Mouse (Mus musculus) stomach, postnatal 0 days (tissue): Measurements from ENCODE around the gene A26c2. TPM values are rescaled to one million over a fixed set of nuclear protein-coding genes. Genes with fewer than 3 reads are reported as not detected.

ENCODE experiments used
- ATAC-seq: fragments of 200-750 bp; cut with Nextera tagmentation; 2 replicates; pipeline ENCODE4 v1.8.0; 2017; ENCODE audit not compliant: low FRiP score, low TSS enrichment
- DNase-seq: peaks from one replicate; pipeline ENCODE4 v3.0.0-alpha.2; 2016; ENCODE audit warnings: low spot score
- H3K27ac ChIP-seq: fragments of 300-500 bp; sonication (generic); replicated peaks from 2 replicates; pipeline ENCODE4 v1.5.1; 2014; ENCODE audit warnings: mild to moderate bottlenecking, control low read depth
- H3K27me3 ChIP-seq: fragments of 300-500 bp; sonication (generic); 2 replicates; pipeline ENCODE4 v1.6.1; 2014; ENCODE audit warnings: low read length; ENCODE audit not compliant: control insufficient read depth, insufficient read depth
- H3K36me3 ChIP-seq: fragments of 300-500 bp; sonication (generic); 2 replicates; pipeline ENCODE4 v1.6.1; 2014; ENCODE audit warnings: low read length, mixed read lengths; ENCODE audit not compliant: control insufficient read depth, insufficient read depth
- H3K4me1 ChIP-seq: fragments of 300-500 bp; sonication (generic); replicated peaks from 2 replicates; pipeline ENCODE4 v1.6.1; 2014; ENCODE audit warnings: antibody characterized with exemption; ENCODE audit not compliant: control insufficient read depth, insufficient read depth
- H3K4me2 ChIP-seq: fragments of 300-500 bp; sonication (generic); replicated peaks from 2 replicates; pipeline ENCODE4 v1.6.1; 2014; ENCODE audit warnings: low read depth, mild to moderate bottlenecking, control low read depth, moderate library complexity
- H3K4me3 ChIP-seq: fragments of 300-500 bp; sonication (generic); 2 replicates; pipeline ENCODE4 v1.5.1; 2014; ENCODE audit warnings: low read depth, low read length, control low read depth
- H3K9ac ChIP-seq: fragments of 300-500 bp; sonication (generic); 2 replicates; pipeline ENCODE4 v1.6.1; 2014; ENCODE audit warnings: mild to moderate bottlenecking, low read length, control low read depth, mixed read lengths
- H3K9me3 ChIP-seq: fragments of 300-500 bp; sonication (generic); 2 replicates; pipeline ENCODE4 v1.6.1; 2016; ENCODE audit warnings: low read length; ENCODE audit not compliant: control insufficient read depth
- CTCF ChIP-seq: IDR thresholded peaks from 2 replicates; pipeline ENCODE4 v1.5.1; 2016; ENCODE audit warnings: antibody characterized with exemption, low read depth, mild to moderate bottlenecking, moderate library complexity
- EP300 ChIP-seq: optimal IDR thresholded peaks from 2 replicates; pipeline ENCODE3; 2016; ENCODE audit warnings: antibody characterized with exemption
- WGBS: fragments of 180-500 bp; shearing (Covaris S2); extraction: QIAGEN DNeasy Blood & Tissue Kit; methylation state at CpG from one replicate; pipeline ENCODE4 v1.1.7; 2014; 5-methylcytosine and 5-hydroxymethylcytosine counted together
- polyA plus RNA-seq: library from polyadenylated mRNA; unstranded; fragments of >200 nt; fragmentation: Nextera tagmentation; extraction: Ambion mirVana; gene quantifications from 2 replicates; pipeline ENCODE4 v1.2.1, GENCODE M21; 2015

A26c2 gene
- polyA plus RNA-seq: not detected in 2 replicates

DNA sequence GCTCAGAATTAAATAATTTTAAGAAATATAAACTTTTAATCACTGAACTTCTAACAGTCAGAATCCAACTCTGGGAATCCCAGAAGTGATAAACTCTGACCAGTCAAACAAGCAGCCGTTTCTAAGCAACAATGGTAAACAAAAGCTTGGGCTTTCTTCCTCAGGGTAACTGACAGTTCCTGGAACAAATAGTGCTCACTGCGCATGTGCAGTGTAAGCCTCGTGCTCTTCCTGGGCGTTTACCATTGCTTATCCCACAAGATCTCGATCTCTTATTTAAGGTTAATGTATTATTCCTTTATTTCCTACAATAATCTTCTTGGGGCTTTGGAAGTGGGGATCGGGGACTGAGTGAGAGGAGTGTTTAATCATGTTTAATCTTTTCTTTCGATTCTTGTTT lies at the start of gene A26c2:
Gene A26c2 (minus strand): TSS at position 101 of the 400 bp plus-strand sequence.
- Histone ChIP-seq H3K27ac (no peak within 1 kb of the TSS), H3K27me3 (no peaks in the 10 kb centered on the region), H3K4me1 (no peaks in the 10 kb centered on the region), H3K9me3 (no peaks in the 10 kb centered on the region), H3K36me3 (no peaks in the 10 kb centered on the region), H3K9ac (no peak within 1 kb of the TSS), H3K4me2 (no peak within 1 kb of the TSS), H3K4me3 (no peak within 1 kb of the TSS)
- DNase-seq: no peak
- ATAC-seq: no peak
- TF ChIP-seq CTCF (no peak), EP300 (no peak)
- WGBS: 75% methylated on average over 7 of the region's 7 CpGs

DNA sequence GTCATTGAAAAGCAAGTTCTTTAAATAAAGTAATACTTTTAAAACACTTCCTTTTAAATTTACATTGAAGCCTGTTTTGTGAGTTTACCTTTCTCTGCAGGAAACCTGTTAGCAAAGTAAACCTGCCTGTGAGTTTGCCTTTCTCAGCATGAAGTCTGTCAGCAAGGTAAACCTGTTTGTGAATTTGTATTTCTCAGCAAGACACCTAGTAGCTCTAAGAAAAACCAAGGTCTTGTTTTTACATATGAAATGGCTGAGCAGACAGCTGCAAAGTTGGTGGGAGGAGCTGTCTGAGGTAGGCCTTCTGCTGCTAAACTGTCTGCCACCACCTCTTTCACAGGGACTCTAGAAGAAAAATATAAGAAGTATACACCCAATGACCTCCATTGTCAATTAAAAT lies 28.0 kb upstream of the A26c2 start:
- Histone ChIP-seq H3K9ac (no peak overlapping the region), H3K4me2 (no peak overlapping the region), H3K27ac (no peak overlapping the region), H3K9me3 (no peaks in the 10 kb centered on the region), H3K4me3 (no peak overlapping the region), H3K4me1 (no peaks in the 10 kb centered on the region), H3K36me3 (no peaks in the 10 kb centered on the region), H3K27me3 (no peaks in the 10 kb centered on the region)
- no peak for TF ChIP-seq EP300
- TF ChIP-seq CTCF: no peak
- ATAC-seq (no peak), DNase-seq (no peak)
